Mouse (Mus musculus) limb, embryonic 15.5 days (tissue): Measurements from ENCODE around the gene Ctc1. TPM values are rescaled to one million over a fixed set of nuclear protein-coding genes. Genes with fewer than 3 reads are reported as not detected.
A peak's percentile ranks its signal among the peaks of the same experiment; 100 is the strongest.

Source experiments
- ATAC-seq: fragments of 200-750 bp; cut with Nextera tagmentation; 2 replicates; pipeline ENCODE4 v1.8.0; 2017; ENCODE audit warnings: low read depth, moderate TSS enrichment; ENCODE audit not compliant: insufficient number of reproducible peaks, low FRiP score, low TSS enrichment
- H3K27ac ChIP-seq: fragments of 300-500 bp; sonication (generic); 2 replicates; pipeline ENCODE4 v1.5.1; 2015; ENCODE audit warnings: moderate library complexity, mild to moderate bottlenecking, inconsistent platforms
- H3K27me3 ChIP-seq: fragments of 300-500 bp; sonication (generic); 2 replicates; pipeline ENCODE4 v1.6.1; 2015; ENCODE audit warnings: inconsistent platforms
- H3K36me3 ChIP-seq: fragments of 300-500 bp; sonication (generic); 2 replicates; pipeline ENCODE4 v1.6.1; 2015; ENCODE audit warnings: inconsistent platforms
- H3K4me1 ChIP-seq: fragments of 300-500 bp; sonication (generic); 2 replicates; pipeline ENCODE4 v1.6.1; 2015; ENCODE audit warnings: inconsistent platforms
- H3K4me2 ChIP-seq: fragments of 300-500 bp; sonication (generic); 2 replicates; pipeline ENCODE4 v1.6.1; 2015; ENCODE audit warnings: mild to moderate bottlenecking, inconsistent platforms
- H3K4me3 ChIP-seq: fragments of 300-500 bp; sonication (generic); 2 replicates; pipeline ENCODE4 v1.5.1; 2015; ENCODE audit warnings: mild to moderate bottlenecking, inconsistent platforms
- H3K9ac ChIP-seq: fragments of 300-500 bp; sonication (generic); 2 replicates; pipeline ENCODE4 v1.6.1; 2015; ENCODE audit warnings: inconsistent platforms
- H3K9me3 ChIP-seq: fragments of 300-500 bp; sonication (generic); 2 replicates; pipeline ENCODE4 v1.6.1; 2016; ENCODE audit warnings: inconsistent platforms
- WGBS: fragments of 180-500 bp; shearing (Covaris S2); methylation state at CpG from one replicate; pipeline ENCODE4 v1.1.7; 2015; 5-methylcytosine and 5-hydroxymethylcytosine counted together
- polyA plus RNA-seq: library from polyadenylated mRNA; unstranded; fragments of >200 nt; fragmentation: Nextera tagmentation; extraction: Ambion mirVana; gene quantifications from 2 replicates; pipeline ENCODE4 v1.2.1, GENCODE M21; 2015

The Ctc1 gene
- polyA plus RNA-seq, 1 experiment from 2014 or later, result 42.5 TPM

DNA sequence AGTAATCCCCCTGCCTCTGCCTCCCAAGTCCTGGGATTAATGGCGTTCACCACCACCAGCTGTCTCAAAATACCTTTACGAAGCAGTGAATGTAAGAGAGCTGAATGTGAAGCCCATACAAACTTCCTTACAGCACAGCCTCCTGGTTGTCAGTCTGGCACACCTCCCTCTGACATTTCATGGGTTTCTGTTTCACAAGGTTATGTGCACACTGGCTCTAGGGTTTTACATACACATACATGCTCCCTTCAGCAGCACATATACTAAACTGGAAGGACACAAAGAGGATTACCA, 59.0 kb downstream of the Ctc1 start:
- no peaks in the 10 kb centered on the region for H3K9me3 ChIP-seq
- WGBS, result 46% methylated on average over 2 of the region's 2 CpGs
- H3K4me1 ChIP-seq, result peaks cover 39% of the 10 kb centered on the region
- no peak overlapping the region for H3K9ac ChIP-seq
- ATAC-seq, result no peak
- H3K27ac ChIP-seq, result peak overlapping the region; percentile 94
- no peak overlapping the region for H3K4me2 ChIP-seq
- H3K36me3 ChIP-seq, result no peaks in the 10 kb centered on the region
- H3K27me3 ChIP-seq, result no peaks in the 10 kb centered on the region
- H3K4me3 ChIP-seq, result no peak overlapping the region

DNA sequence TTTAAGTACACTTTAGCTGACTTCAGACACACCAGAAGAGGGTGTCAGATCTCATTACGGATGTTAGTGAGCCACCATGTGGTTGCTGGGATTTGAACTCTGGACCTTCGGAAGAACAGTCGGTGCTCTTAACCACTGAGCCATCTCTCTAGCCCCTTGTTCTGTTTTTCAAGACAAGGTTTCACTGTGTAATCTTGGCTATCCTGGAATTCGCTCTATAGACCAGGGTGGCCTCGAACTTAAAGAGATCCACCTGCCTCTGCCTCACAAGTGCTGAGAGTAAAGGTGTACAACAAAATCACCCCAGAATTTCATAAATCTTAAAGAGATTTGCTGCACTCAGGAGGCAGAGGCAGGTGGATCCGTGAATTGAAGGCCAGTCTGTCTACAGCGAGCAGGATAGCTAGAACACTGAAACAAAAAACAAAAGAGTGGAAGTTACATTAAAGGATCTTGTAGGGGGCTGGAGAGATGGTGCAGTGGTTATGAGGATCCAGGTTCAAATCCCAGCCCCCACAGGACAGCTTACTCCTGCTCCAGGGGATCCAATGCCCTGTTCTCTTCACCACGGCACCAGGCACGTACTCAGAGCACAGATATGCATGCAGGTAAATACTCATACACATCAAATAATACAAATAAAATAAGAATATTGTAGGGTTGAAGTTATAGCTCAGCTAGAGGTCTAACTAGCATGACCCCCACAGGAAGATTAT, 60.2 kb downstream of the Ctc1 start:
- H3K4me3 ChIP-seq, result no peak overlapping the region
- WGBS, result 53% methylated on average over 9 of the region's 9 CpGs
- peaks cover 36% of the 10 kb centered on the region for H3K4me1 ChIP-seq
- H3K27ac ChIP-seq, result no peak overlapping the region
- H3K9me3 ChIP-seq, result no peaks in the 10 kb centered on the region
- H3K36me3 ChIP-seq, result no peaks in the 10 kb centered on the region
- no peak overlapping the region for H3K4me2 ChIP-seq
- ATAC-seq, result no peak
- no peaks in the 10 kb centered on the region for H3K27me3 ChIP-seq
- H3K9ac ChIP-seq, result no peak overlapping the region

DNA sequence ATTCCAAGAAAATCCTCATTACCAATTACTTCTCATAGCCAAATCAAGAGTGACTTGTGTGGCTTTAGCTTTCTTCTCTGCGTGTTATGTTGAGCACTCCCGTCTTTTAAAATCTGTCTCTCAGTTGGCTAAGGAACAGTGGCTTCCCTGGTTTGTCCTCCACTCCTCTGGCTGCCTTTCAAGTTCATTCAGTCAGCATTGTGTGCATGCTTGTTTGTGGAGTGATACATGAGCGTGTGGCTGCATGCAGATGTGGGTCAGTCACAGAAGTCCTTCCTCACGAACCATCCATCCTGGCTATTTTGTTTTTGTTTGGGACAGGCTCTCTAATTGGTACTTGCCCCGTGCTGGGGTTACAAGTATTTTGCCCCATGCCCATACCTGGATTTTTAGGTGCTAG, 60.9 kb downstream of the Ctc1 start:
- Histone ChIP-seq H3K9ac (no peak overlapping the region), H3K27me3 (no peaks in the 10 kb centered on the region), H3K4me1 (peaks cover 30% of the 10 kb centered on the region), H3K27ac (no peak overlapping the region), H3K9me3 (no peaks in the 10 kb centered on the region), H3K4me2 (no peak overlapping the region), H3K4me3 (no peak overlapping the region), H3K36me3 (no peaks in the 10 kb centered on the region)
- WGBS, result 63% methylated on average over 5 of the region's 5 CpGs
- ATAC-seq, result no peak

DNA sequence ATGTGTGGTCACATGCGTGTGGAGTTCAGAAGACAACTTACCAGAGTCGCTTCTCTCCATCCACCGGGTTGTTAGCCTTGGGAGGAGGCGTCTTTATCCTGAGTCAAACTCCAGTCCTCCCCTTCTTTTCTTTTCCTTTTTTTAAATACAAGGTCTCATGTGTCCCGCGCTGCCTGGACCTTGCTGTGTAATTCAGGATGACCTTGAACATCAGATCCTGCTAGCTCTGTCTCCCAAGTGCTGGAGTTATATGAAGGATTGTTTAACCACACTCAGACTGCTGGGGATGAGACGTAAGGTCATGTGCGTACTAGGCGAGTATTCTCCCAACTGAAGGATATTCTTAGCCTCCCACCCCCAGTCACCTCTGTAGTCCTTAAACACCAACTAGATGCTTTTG, 61.6 kb downstream of the Ctc1 start:
- H3K9ac ChIP-seq, result no peak overlapping the region
- WGBS, result 83% methylated on average over 9 of the region's 9 CpGs
- no peaks in the 10 kb centered on the region for H3K9me3 ChIP-seq
- H3K27me3 ChIP-seq, result no peaks in the 10 kb centered on the region
- H3K27ac ChIP-seq, result no peak overlapping the region
- no peaks in the 10 kb centered on the region for H3K36me3 ChIP-seq
- ATAC-seq, result no peak
- no peak overlapping the region for H3K4me3 ChIP-seq
- no peak overlapping the region for H3K4me2 ChIP-seq
- peaks cover 25% of the 10 kb centered on the region for H3K4me1 ChIP-seq

DNA sequence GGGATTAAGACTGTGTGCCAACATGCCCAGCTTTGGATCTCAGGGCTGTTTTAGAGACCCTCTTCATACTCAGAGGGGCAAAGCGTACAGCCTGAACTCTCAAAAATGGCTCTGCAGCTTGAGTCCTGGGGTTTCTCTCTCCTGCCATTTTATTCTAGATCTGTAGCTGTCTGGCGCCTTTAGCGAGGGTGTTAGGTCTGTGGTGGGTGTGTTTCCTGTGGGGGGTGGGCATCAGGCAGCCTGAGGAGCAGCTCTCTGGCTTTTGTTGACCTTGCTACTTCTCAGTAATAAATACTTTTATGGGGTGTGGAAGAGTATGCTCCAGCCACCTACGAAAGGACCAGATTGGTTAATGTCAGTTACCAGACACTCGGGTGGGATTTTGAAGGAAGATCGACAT, 62.3 kb downstream of the Ctc1 start:
- no peaks in the 10 kb centered on the region for H3K9me3 ChIP-seq
- ATAC-seq, result no peak
- 56% methylated on average over 6 of the region's 6 CpGs for WGBS
- H3K4me2 ChIP-seq, result no peak overlapping the region
- no peaks in the 10 kb centered on the region for H3K27me3 ChIP-seq
- H3K36me3 ChIP-seq, result no peaks in the 10 kb centered on the region
- peaks cover 18% of the 10 kb centered on the region for H3K4me1 ChIP-seq
- H3K9ac ChIP-seq, result no peak overlapping the region
- H3K27ac ChIP-seq, result no peak overlapping the region; the same call in 1 of the 2 replicates
- no peak overlapping the region for H3K4me3 ChIP-seq

DNA sequence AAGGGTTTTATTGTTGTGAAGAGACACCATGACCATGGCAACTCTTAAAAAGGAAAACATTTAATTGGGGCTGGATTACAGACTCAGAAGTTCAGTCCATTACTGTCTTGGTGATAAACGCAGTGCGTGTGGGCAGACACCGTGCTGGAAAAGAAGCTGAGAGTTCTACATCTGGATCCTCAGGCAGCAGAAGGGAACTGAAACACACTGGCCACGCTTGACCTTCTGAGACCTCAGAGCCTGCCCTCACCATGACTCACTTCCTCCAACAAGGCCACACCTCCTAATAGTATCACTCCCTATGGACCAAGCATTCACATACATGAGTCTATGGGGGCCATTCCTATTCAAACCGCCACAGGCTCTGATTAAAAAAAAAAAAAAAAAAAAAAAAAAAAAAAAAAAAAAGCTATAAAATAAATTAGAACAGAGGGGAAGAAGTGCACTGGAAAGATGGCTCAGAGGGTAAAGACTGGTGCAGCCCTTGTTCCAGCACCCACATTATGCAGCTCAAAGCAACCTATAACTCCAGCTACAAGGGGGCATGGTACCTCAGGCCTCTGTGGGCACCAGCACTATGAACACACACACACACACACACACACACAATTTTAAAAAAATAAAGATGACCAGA, 63.2 kb downstream of the Ctc1 start:
- Histone ChIP-seq H3K27me3 (no peaks in the 10 kb centered on the region), H3K9me3 (no peaks in the 10 kb centered on the region), H3K4me3 (no peak overlapping the region), H3K9ac (no peak overlapping the region), H3K36me3 (no peaks in the 10 kb centered on the region), H3K4me2 (no peak overlapping the region), H3K27ac (no peak overlapping the region), H3K4me1 (peaks cover 13% of the 10 kb centered on the region)
- WGBS, result 57% methylated on average over 5 of the region's 5 CpGs
- no peak for ATAC-seq

DNA sequence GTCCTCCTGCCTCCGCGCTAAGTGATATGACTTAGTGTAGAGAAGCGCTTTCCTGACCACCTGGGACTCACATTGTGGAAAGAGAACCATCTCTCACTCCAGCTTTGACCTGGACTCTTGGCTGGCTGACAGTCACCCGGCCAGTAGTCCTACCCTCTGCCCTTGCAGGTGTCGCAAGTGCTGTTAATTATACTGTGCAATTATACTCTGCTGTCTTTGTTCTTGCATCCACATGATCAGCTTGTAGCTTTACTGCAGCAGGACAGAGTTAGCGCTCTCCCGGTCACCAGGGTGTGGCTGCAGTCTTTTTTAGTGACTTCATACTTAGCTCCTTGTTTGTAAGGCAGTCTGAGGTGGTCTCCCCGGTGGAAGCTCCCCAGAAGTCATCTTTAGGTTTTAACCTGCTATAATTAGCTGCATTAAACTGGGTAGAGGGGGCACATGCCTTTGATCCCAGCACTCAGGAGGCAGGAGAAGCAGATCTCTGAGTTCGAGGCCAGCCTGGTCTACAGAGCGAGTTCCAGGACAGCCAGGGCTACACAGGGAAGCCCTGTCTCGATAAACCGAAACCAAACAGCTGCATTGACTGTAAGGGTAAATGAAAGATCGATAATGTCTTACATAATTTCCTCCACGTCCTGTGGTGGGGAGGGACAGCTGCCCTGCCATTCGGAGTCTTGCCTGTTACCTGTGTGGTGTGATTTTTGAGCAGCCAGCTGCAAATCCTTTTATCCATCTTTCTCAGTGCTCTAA, 64.6 kb downstream of the Ctc1 start:
- Histone ChIP-seq H3K36me3 (no peaks in the 10 kb centered on the region), H3K4me3 (no peak overlapping the region), H3K27ac (no peak overlapping the region), H3K27me3 (no peaks in the 10 kb centered on the region), H3K9me3 (no peaks in the 10 kb centered on the region), H3K4me1 (peaks cover 4% of the 10 kb centered on the region; the same call in 1 of the 2 replicates), H3K9ac (no peak overlapping the region), H3K4me2 (no peak overlapping the region)
- WGBS, result 71% methylated on average over 15 of the region's 15 CpGs
- no peak for ATAC-seq

DNA sequence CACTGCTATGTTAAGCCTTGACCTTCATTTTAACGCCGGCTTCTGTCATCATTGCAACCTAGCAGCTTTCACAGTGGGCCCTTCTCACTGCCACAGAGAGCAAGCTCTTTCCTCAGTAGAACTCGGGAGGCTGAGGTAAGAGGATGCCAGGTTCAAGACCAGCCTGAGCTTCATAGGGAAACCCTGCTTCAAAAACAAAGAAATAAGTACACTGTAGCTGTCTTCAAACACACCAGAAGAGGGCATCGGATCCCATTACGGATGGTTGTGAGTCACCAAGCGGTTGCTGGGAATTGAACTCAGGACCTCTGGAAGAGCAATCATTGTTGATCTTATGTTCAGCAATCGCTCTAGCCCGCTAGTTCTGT, 65.1 kb downstream of the Ctc1 start:
- H3K4me3 ChIP-seq, result no peak overlapping the region
- no peak for ATAC-seq
- H3K9ac ChIP-seq, result no peak overlapping the region
- peaks cover 4% of the 10 kb centered on the region; the same call in 1 of the 2 replicates for H3K4me1 ChIP-seq
- WGBS, result 87% methylated on average over 8 of the region's 8 CpGs
- H3K36me3 ChIP-seq, result no peaks in the 10 kb centered on the region
- no peaks in the 10 kb centered on the region for H3K27me3 ChIP-seq
- no peak overlapping the region for H3K27ac ChIP-seq
- H3K9me3 ChIP-seq, result no peaks in the 10 kb centered on the region
- no peak overlapping the region for H3K4me2 ChIP-seq

DNA sequence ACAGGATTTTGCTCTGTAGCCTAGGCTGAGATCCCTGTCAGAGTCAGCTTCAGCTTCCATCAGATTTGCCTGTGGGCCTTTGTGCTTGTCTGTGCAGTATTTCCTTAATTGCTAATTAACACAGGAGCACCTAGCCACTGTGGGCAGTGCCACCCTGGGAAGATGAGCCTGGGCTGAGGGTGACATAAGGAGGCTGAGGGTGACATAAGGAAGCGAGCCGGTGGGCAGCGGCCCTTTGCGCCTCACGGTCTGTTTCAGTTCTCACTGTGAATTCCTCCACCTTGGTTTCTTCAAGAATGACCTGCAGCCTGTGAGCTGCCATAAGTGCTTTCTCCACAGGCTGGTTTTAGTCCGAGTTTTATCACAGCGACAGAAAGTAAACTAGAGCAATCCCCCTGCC, 65.9 kb downstream of the Ctc1 start:
- H3K4me1 ChIP-seq, result peaks cover 4% of the 10 kb centered on the region; the same call in 1 of the 2 replicates
- H3K27ac ChIP-seq, result no peak overlapping the region
- H3K4me3 ChIP-seq, result no peak overlapping the region
- H3K27me3 ChIP-seq, result no peaks in the 10 kb centered on the region
- WGBS, result 85% methylated on average over 7 of the region's 7 CpGs
- H3K4me2 ChIP-seq, result no peak overlapping the region
- no peak overlapping the region for H3K9ac ChIP-seq
- no peaks in the 10 kb centered on the region for H3K36me3 ChIP-seq
- no peaks in the 10 kb centered on the region for H3K9me3 ChIP-seq
- ATAC-seq, result no peak

DNA sequence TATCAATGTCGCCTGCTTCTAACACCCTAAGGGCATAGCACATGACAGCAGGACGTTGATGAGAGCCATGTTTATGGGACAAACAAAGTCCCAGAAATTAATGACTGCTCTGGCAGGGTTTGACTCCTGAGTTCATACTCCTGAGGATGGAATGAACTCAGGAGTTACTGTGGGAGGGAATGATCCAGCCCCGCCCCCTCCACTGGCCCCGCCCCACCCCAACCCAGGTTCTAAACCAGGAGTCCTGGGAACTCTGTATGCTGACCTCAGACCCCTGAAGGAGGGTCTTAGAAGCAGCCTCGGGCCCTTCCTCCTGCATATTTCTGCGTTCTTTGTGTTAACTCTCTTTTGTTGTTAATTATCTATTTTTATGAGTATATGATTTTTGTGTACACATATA, 69.9 kb downstream of the Ctc1 start:
- Histone ChIP-seq H3K4me1 (peaks cover 30% of the 10 kb centered on the region), H3K4me3 (no peak overlapping the region), H3K27me3 (no peaks in the 10 kb centered on the region), H3K9ac (no peak overlapping the region), H3K9me3 (no peaks in the 10 kb centered on the region), H3K27ac (no peak overlapping the region), H3K36me3 (peaks cover 9% of the 10 kb centered on the region), H3K4me2 (no peak overlapping the region)
- 54% methylated on average over 6 of the region's 6 CpGs for WGBS
- ATAC-seq, result no peak
